Mouse (Mus musculus): ENCODE measurements around the gene Cdh4.

Gene Cdh4

DNA sequence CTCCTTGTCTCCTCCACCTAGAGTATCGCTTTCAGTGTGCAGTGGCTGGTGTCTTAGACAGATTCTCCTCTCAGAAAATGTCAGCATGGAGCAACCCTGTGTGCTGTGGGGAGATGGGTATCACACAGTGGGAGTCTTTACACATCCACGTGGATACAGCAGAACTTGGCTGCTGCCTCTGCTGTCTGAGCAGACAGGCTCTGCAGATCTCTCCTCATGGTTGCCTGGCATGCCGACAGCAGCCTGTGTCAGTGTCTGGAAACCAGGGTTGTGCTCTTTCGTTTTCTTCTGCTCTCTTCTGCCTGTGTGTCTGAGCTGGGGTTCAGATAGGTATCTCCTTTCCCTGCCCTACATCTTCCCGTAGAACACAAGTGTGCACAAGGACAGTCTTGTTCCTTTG lies 237.6 kb downstream of the Cdh4 start:
- in situ Hi-C loops (cut with MboI), result no loop called here

DNA sequence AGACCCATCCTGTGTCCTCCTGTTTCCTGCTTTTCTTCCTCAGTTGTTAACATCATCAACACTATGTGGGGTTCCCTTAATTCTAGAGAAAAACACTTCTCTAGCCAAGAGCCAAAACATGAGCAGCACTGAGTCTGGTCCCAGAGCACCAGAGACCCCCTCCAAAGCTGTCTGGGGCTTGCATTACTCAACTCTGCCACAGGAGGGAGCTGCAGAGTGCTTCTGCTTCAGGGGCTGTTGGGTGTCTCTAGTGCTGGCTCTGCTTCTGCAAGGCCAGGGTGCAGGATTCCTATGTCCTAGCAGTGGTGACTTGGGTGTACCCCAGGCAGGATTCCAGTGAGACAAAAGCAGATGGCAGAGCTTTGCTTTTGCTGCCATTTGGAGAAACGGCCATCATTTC lies 239.2 kb downstream of the Cdh4 start:
- in situ Hi-C loops (cut with MboI), result no loop called here

DNA sequence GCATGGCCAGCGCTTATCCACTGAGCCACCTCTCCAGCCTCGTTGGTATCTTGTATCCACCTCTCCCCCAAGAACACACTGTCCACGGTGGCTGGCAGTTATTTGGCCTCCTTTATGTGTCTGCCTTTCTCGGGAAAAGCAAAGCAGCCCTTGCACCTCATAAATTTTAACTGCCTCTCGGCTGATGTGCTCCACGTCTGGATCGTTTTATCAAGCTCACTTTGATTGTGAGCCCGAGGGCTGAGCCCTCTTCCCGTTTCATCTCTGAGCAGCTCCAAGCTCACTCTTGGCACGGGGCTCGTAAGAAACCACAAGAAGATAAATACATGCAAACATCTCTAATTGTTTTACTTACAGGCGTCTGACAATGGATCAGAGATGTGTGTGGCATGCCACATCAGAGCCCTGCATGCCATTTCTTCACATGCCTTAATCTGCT lies 245.0 kb downstream of the Cdh4 start:
- in situ Hi-C loops (cut with MboI), result no loop called here

DNA sequence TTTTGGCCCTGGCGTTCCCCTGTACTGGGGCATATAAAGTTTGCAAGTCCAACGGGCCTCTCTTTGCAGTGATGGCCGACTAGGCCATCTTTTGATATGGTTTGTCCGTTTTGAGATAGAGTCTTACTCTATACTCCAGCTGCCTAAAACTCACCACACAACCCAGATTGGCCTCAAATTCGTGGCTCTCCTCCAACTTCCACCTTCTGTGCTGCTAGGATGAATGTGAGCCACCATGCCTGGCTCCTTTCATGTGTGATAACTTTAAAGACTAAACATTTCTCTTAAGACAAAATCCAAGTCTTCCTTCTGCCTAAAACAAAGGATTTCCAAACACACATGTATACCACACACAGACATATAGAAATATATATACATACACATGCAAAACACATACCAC lies 246.7 kb downstream of the Cdh4 start:
- in situ Hi-C loops (cut with MboI), result no loop called here

DNA sequence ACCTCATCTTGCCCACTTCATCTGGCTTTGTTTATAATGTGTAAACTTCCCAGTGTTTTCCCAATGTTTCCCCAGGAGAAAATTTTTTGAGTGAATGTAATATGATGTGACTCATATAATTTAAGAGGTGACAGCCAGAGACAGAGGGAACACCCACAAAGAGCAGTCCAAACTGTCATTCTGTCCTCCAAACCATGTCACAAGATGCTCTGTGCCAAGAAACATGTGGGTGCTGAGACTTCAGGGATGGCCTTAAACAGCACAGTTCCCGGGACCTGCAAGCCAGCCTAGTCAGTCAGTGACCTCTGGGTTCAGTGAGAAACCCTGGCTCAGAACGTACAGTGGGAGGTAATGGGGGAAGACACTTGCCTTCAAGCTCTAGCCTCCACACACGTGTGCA lies 247.5 kb downstream of the Cdh4 start:
- in situ Hi-C loops (cut with MboI), result no loop called here

DNA sequence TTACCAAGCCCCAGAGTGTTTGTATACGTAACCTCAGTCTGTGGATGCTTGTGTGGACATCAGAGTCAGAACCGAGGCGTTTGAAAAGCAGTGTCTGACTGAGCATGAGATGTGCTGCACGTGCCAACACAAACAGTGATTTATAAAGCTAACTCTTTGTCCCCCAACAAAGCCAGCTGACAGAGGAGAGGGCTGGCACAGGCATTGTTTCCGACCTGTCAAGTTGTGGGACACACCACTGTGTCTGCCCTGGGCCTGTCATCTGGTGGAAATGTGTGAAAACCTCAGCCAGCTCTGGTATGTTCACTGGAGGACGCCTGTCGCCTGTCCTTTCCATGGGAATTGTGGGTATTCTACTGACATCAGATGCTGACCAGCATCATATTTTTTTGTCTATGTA lies 248.3 kb downstream of the Cdh4 start:
- in situ Hi-C loops (cut with MboI), result no loop called here

DNA sequence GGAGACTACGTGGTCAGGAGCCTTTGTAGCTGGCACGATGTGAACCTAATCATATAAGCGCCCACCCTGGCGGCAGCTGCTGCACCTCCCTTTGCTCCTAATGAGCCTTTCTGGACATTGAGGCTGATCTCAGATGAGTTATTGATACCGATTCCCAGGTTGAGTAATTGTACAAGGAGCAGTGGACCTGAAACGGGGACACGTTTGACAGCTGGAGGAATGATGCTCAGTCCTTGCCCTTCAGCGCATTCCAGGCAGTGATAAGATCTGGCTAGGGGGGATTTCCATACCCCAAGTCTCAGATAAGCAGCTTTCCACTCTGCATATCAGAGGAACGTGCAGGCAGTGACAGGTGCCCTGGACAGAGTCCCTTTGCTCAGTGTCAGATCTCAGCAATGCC lies 252.7 kb downstream of the Cdh4 start:
- in situ Hi-C loops (cut with MboI), result no loop called here

DNA sequence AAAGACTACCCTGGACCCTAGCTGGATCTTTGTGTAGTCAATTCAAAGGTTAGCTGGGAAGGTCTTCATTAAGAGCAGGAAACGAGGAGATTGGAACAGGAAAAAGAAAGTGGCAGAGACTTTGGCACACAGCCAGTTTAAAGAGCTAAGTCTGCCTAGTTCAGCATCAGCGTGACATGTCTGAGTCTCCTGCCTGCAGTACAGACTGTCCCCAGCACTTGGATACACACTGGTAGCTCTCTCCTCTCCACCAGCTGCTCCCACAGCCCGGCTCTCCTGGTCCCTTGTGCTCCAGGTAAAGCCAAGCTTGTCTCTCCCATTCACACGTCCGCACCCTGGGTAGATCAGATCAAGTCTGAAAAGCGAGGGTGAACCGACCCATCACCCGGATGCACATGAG lies 255.4 kb downstream of the Cdh4 start:
- in situ Hi-C loops (cut with MboI), result no loop called here

DNA sequence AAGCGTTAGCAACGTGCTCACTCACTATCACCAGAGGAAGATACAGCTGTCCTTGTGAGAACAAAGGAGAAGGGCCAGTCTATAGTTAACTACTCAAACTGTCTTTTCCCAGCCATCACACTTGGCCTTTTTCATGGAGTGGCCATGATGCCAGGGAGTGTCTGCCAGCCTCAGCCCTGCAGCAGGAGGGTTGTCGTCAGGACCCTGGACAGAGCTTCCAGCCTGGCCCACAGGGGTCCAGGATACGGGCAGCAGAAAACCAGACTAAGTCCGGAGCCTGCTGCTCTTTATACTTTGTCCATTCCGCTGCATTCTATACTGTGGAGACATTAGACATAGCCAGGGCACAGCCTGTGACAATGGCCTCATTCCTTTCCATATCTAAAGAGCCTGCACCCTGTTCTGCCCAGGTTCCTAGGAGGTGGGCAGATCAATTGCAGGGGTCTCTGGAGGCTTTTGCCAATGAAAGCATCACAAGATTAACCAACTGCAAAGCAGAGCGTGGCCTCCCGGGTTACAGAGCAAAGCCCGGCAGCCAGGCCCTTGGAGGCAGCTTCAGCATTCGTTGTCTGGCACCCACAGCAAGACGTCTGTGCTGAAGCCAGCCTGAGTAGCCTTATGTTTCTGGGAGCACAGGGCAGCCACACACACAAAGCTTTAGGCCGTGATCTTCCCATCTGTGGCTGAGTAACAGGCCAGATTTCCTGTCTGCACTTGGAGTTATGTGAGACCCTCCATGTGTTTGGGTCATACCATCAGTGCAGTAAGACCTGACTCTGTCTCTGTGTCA lies 256.2 kb downstream of the Cdh4 start:
- in situ Hi-C loops (cut with MboI), result no loop called here

DNA sequence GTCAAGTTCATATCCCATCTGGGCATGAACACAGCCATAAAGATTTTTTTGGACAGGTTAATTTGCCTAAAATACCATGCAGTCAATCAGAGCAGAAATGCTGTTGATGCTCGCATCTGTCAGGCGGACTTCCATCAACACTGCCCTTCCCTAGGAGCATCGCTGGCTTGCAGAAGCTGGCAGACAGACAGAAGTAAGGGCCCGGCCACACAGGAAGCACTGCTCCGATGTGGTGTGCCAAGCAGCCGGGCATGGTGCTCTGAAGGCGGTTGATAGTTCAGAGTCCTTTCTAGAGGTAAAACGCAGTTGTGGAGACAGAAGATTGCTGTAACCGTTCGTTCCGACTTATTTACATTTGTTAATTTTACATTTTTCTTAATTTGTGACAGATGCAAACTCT lies 262.8 kb downstream of the Cdh4 start:
- in situ Hi-C loops (cut with MboI), result no loop called here

DNA sequence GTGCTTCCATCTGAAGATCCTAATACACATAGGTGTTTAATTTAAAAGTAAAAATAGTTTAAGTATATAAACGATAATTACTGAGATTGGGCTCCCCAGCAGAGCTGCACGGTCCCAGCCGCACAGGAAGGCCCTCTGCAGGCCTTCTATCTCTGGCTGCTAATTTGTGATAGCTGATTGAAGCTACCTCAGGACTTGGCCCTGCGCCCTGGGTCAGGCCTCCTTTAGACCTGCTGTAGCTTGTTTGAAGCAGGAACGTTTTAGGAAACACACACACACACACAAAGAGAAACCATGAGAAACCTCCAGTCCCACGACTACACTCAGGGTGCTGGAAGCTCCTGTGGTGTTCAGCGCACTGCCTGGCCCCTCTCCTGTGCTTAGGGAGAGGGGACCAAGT lies 263.2 kb downstream of the Cdh4 start:
- in situ Hi-C loops (cut with MboI), result no loop called here

DNA sequence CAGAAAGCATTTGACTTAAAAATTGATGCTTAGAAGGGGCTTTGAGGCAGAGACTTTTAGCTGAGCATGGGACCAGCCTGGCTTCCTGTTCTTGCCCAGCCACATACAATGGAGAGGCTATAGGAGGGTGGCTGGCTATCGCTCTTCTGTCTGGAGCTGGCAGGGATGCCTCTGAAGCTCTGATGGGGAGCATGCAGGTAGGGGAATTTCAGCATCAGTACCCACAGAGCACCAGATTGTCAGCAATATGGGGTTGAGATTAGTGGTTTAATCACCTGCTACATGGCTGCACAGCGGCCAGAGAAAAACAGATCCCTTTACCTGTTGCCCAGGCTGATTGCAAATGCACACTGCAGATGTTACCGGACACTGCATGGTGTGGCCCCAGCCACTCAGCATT lies 264.4 kb downstream of the Cdh4 start:
- in situ Hi-C loops (cut with MboI), result no loop called here

DNA sequence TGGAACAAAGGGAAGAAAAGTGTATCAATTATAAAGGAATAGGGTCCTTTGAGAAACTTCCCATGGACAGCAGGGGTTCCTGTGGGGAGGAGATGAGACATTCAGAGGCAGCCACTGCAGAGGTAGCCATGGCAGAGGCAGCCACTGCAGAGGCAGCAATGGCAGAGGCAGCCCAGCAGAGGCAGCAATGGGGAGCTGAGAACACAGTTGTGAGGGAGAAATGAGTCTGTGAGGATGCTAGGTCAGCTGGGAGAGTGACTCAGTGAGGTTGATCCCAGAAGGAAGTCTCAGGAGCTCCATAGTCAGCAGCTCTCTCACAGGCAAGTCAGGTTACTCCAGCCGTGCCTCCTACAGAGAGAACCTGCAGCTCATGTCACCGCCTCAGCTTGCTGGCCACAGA lies 266.9 kb downstream of the Cdh4 start:
- in situ Hi-C loops (cut with MboI), result no loop called here

DNA sequence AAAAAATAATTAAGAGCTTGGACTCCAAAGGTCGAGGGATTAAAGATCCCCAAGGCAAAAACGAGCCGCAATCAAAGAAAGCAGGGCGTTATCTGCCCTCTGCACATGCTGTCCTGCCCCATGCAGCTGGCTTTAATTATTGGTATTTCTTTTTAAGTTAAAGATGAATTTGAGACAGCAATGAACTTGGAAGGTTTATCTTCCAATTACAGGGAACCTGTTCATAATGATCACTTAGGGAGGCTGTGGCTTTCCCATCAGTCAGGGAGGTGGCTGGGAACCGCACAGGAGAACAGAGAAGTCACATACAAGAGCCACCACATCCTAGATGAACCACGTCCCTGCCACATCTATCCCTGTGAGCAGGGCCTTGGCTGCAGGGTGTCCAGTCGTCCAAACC lies 270.5 kb downstream of the Cdh4 start:
- in situ Hi-C loops (cut with MboI), result no loop called here

DNA sequence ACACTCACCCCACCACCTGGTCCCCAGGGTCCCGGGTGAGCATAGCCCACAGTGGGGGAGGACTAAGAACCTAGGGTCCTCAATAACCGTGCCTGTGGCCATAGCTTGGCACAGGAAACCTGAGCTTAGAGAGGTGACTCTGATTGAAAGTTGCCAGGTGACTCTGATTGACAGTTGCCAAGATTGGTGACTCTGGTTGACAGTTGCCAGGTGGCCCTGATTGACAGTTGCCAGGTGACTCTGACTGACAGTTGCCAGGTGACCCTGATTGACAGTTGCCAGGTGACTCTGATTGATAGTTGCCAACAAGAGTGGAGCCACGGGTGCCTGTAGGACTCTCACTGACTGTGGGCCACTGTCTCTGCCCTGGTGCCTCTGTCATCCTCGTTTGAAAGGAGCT lies 271.1 kb downstream of the Cdh4 start:
- in situ Hi-C loops (cut with MboI), result no loop called here

DNA sequence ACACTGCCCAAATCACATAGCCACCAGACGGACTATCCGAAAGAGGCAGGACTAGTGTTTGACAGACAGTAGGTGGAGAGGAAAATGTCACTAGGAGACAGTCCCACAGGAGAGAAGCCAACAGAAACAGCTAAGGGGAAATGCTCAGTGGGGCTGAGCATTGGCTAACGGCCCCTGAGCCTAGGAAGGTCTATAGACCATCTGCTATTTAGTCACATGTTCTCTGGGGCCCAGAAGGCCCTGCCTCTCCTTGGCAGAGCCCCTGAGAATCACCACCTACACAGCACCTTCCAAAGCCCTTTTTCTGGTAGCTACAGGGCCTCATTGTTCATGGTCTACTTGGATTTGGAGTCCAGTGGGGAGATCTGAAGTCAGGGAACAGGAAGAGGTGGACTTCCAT lies 271.9 kb downstream of the Cdh4 start:
- in situ Hi-C loops (cut with MboI), result no loop called here

DNA sequence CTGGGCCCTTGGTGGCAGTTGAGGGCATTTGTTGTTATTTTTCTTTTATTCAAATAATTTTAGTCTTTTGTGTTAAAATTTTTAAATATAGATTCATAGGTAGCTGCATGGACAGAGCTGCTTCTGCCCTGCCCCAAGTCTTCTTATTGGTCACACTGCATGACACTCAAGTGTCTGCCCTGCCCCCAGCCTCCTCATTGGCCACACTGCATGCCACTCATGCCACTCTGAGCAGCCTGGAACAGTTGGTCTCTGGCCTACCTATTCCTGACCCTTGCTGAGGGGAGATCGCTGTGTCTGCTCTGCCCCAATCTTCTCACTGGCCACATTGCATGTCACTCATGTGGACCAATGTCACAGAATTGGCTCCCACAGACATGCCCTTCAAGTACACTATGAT lies 273.1 kb downstream of the Cdh4 start:
- in situ Hi-C loops (cut with MboI), result no loop called here

DNA sequence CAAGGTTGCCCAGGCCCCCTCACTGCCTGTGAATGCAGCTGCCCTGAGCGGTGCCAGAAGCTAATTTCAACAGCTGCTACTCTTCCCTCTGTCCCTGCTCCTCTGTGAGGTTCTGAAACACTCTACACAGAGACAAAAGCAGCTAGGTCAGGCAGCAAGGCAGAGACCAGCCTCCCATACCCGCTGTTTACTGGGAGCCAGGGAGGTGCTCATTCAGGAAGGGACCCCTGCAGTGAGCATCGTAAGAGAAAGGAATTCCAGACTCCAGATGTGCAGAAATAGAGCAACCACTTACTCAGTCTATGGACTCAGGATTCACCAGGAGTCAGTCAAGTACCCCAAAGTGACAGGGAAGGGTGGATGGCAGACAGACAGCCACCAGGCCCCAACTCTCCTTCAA lies 278.1 kb downstream of the Cdh4 start:
- in situ Hi-C loops (cut with MboI), result no loop called here

DNA sequence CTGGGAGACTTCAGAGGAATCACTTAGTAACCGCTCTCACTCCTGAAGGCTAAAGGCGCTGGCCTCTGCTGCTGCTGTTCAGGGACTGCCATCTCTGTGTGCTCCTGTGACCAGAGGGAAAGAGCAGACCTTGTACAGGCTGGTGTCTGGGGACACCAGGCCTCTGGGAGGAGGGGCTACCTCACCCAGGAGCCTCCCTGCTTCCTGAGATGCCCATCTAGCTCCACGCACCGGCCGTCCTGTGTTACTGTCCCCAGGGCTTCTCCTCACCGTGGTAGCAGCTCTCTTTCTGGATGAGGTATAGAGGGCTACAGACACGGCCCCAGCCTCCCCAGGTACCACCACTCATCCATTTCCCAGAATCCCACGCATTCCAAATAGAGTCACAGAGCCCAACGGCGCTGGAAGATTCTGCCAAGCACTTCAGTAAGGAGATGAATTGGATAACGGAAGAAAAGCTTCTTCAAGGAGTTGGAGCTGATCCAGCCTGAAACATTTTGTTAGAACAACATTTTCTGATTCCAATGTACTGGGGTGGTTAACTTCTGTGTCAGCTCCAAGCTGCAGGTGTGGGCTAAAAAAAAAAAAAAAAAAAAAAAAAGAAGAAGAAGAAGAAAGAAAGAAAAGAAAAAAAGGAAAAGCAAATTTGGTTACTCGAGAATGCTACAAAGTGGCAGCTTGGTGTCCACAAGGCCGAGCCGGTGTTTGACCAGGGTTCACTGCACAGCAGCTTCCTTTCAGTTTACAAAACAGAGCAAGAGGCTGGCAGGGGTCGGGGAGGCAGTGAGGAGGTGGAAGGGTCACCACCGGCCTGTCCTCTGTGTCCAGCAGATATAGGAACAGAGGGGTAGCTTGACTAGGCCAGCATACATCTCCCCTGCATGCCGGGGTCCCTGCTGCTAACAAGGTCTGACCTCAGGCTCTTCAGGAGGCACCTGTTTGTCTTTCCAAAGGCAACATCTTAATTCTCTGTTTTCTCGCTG lies 279.6 kb downstream of the Cdh4 start:
- in situ Hi-C loops (cut with MboI), result no loop called here

DNA sequence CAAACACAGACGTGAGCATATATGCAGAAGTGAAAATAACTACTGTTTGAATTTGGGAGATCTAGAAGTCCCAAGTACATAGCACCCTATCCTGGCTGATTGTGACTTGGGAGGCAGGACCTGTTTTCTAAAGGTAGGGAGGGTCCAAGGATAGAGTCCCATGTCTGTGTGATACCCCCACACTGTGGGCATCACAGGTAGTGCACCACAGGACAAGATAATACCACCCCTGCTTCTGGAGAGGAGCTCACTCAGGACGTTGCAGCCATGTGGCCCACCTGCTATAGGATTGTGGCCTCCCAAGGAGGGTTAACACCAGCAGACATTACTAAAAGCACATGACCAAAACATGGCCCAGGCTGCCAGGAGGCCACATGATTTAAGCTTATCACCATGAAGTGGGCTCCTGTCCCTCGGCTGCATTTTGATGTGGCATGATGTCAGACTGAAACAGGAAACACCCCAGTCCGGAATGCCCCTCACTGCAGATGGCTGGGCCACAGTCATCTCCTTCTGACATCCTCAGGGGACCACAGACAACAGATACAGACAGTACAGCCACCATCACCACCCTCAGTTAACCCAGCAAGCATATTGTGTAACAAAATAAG lies 280.6 kb downstream of the Cdh4 start:
- in situ Hi-C loops (cut with MboI), result no loop called here

DNA sequence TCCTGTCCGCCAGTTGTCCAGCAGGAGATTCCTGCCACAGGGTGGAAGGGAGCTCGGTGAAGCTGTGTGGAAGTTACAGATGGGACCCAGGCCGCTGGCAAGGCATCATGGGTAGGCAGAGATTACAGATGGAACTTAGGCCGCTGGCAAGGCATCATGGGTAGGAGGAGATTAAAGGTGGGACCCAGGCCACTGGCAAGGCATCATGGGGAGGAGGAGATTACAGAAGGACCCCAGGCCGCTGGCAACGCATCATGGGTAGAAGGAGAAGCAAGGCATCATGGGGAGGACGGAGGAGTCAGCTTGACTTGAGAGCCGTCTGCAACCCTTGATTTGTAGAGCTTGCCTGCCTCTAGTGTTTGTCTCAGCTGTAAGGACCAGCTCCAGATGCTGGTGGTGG lies 281.2 kb downstream of the Cdh4 start:
- in situ Hi-C loops (cut with MboI), result no loop called here

DNA sequence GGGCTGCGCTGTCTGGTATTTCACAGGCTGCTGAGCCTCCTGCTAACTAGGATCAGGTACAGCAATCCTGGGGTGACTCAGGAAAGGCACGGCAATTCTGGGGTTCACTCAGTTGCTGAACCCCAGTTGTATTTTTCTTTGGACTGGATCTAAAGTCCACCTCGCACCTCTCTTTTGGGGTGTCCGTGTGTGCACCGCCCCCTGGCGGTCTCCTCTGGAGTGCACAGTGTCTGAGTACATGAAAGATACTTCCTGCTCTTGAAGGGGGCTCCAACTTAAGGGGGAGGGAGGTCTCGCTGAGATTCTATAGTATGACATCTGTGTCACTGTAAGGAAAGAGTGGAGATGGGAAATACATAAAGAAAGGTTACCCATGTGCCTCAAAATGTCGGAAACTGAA lies 286.8 kb downstream of the Cdh4 start:
- in situ Hi-C loops (cut with MboI), result no loop called here

DNA sequence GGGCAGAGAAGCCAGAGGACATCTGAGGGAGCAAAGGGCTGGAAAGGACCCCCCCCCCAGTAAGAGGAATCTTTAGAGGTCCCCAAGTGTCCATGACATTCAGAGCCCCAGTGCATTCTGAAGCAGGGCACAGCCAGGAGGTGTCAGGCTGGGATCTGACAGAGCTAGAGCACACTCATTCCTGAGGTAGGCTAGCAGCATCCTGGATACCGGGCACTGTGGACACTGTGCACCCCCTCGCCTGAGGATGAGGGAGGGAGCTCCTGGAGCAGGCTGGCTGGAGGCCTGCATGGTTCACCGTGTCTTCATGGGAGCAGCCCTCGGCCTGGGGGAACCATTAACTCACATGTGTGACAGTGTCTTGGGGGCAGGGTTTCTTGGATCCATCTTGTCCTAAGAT lies 287.6 kb downstream of the Cdh4 start:
- in situ Hi-C loops (cut with MboI), result no loop called here
